Mouse (Mus musculus): ENCODE data around the gene Tmem132d. TPM values are rescaled to one million over a fixed set of nuclear protein-coding genes. Genes with fewer than 3 reads are reported as not detected.
"Not testable (repeated sequence)": the region's sequence is repeated elsewhere in the genome, so short reads cannot be mapped to it uniquely, and the experiment has no call there.

Tmem132d gene
- polyA plus RNA-seq, 1 experiment: 5.3 TPM

DNA sequence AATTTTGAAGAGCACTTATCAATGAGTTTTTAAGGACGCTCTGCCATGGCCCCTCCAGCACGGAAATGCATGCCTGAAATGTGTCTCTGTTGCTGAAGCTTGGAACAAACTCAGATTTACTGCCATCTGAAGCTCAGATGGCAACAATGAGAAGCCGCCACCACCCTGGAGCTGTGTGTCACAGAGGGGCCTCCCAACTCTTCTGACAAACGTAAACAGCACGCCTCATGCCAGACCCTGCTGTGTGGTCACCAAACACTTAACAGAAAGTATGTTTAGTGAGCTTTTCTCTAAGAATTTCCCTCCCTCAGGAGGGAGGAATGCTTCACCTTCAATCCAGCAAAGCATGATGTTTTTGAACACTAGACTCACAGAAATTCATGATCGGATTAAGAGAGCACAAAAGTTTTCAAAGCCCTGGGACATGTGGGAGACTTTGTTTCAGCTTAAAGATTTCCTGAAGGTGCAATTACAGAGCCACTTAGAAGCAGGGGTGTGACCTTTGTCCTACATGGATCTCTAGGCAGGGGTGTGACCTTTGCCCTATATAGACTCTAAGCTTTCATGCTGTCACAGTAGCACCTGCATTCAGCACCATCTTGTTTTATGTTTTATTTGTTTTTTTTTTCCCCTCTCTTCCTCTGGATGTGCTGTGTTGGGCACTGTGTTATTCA lies 453.4 kb downstream of the Tmem132d start:
- Histone ChIP-seq H3K4me3 (replicated peaks; ENCODE audit: extremely low read depth, low read depth, low read length) (no peak overlapping the region), H3K4me1 (ENCODE audit: control insufficient read depth, insufficient read depth, low read length) (no peaks in the 10 kb centered on the region)
- TF ChIP-seq CTCF (IDR thresholded peaks at IDR 0.05; ENCODE audit: insufficient read depth, low read length) (no peak), POLR2A (IDR thresholded peaks at IDR 0.05; ENCODE audit: borderline replicate concordance, extremely low read depth, low read depth, low read length) (no peak)
- WGBS: 46% methylated on average over 6 of the region's 6 CpGs
- no peak for DNase-seq

DNA sequence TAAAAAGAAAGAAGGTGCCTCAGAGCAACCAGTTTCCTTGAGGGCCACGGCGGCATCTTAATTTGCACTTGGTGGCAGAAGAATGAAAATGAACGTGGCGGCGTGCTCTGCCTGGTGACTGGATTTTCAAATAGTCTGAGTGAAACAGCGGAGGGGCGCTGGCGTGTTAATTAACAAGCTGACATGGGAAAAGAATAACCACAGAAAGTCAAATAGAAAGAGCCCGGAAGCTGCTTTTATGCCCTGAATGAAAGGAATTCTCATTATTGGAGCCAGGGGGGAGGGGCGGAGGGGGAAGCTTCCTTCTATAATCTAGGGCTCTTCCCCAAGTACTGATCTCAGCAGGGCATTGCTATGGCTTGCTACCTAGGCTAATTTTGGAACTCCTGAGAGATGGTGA lies 456.2 kb downstream of the Tmem132d start:
- TF ChIP-seq POLR2A (IDR thresholded peaks at IDR 0.05; ENCODE audit: borderline replicate concordance, extremely low read depth, low read depth, low read length) (no peak), CTCF (IDR thresholded peaks at IDR 0.05; ENCODE audit: insufficient read depth, low read length) (no peak)
- Histone ChIP-seq H3K4me1 (ENCODE audit: control insufficient read depth, insufficient read depth, low read length) (no peaks in the 10 kb centered on the region), H3K4me3 (replicated peaks; ENCODE audit: extremely low read depth, low read depth, low read length) (no peak overlapping the region)
- WGBS: 74% methylated on average over 10 of the region's 10 CpGs
- DNase-seq: no peak

DNA sequence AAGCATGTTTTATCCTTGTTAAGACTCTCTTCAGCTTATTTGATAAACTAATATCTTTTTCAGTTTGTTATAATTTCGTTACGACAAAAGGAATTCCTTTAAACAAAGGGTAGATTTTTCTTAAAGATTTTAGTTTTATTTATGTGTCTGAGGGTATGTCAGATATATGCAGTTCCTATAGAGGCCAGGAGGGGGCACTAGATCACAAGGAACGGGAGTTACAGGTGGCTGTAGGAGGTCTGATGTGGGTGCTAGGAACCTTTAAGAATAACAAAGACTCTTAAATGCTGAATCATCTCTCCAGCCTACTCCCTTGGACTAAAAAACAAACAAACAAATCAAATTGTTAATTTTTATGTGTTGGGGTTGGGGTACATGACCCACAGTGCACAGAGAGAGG lies 467.2 kb downstream of the Tmem132d start:
- DNase-seq: no peak
- WGBS: 85% methylated on average over 3 of the region's 3 CpGs
- TF ChIP-seq CTCF (IDR thresholded peaks at IDR 0.05; ENCODE audit: insufficient read depth, low read length) (no peak), POLR2A (IDR thresholded peaks at IDR 0.05; ENCODE audit: borderline replicate concordance, extremely low read depth, low read depth, low read length) (no peak)
- Histone ChIP-seq H3K4me3 (replicated peaks; ENCODE audit: extremely low read depth, low read depth, low read length) (no peak overlapping the region), H3K4me1 (ENCODE audit: control insufficient read depth, insufficient read depth, low read length) (no peaks in the 10 kb centered on the region)

DNA sequence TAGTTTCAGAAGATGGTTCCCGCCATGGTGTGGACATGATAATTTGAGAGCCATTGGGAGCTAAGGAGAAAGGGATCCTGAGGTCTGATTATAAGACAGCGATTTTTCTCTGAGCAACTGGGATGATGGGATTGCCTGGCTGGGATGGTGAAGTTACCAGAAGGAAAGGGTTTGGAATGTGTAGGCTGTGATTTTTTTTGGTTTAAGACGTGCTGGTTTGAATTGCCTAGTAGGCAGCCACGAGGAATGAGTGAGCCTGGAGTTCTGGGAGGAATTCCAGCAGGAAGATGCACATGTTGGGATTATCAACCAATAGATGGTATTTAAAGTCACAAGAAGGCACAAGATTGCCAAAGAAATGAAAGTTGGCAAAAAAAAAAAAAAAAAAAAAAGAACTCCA lies 470.2 kb downstream of the Tmem132d start:
- Histone ChIP-seq H3K4me1 (ENCODE audit: control insufficient read depth, insufficient read depth, low read length) (no peaks in the 10 kb centered on the region), H3K4me3 (replicated peaks; ENCODE audit: extremely low read depth, low read depth, low read length) (no peak overlapping the region)
- TF ChIP-seq CTCF (IDR thresholded peaks at IDR 0.05; ENCODE audit: insufficient read depth, low read length) (no peak), POLR2A (IDR thresholded peaks at IDR 0.05; ENCODE audit: borderline replicate concordance, extremely low read depth, low read depth, low read length) (no peak)
- DNase-seq: no peak
- WGBS: 83% methylated on average over 4 of the region's 4 CpGs

DNA sequence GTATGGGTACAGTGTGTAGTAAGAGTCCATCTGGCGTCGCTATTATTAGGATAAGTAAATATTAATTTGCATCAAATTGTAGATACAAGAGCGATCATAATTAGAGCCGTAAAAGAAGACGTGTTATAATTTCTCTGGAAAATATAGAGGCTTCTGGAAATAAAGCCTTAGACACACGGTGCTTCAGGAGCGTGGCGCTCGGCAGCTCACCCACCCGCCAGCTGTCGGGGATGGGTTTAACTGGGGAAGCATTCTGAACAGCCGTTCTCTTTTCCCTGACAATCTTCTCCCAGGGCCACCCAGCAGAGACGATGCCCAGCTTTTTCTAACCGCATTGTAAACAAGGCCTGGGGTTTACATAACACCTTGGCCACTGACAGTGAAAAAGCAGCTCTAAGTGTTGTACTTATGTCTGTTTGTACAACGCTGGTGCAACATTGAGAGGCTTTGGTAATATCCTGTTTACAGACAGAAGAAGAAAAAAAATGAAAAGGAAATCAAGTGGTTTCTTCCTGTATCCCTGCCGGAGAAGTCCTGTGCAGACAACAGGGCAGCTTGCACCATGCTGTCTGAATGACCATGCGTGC lies 476.3 kb downstream of the Tmem132d start:
- Histone ChIP-seq H3K4me1 (ENCODE audit: control insufficient read depth, insufficient read depth, low read length) (no peaks in the 10 kb centered on the region), H3K4me3 (replicated peaks; ENCODE audit: extremely low read depth, low read depth, low read length) (no peak overlapping the region)
- TF ChIP-seq POLR2A (IDR thresholded peaks at IDR 0.05; ENCODE audit: borderline replicate concordance, extremely low read depth, low read depth, low read length) (no peak), CTCF (IDR thresholded peaks at IDR 0.05; ENCODE audit: insufficient read depth, low read length) (no peak)
- DNase-seq: peak; percentile 14
- 44% methylated on average over 17 of the region's 17 CpGs for WGBS

- Histone ChIP-seq H3K4me3 (replicated peaks; ENCODE audit: extremely low read depth, low read depth, low read length) (no peak overlapping the region), H3K4me1 (ENCODE audit: control insufficient read depth, insufficient read depth, low read length) (no peaks in the 10 kb centered on the region)
- no peak for DNase-seq
- no peak for TF ChIP-seq CTCF (IDR thresholded peaks at IDR 0.05; ENCODE audit: insufficient read depth, low read length)
- TF ChIP-seq POLR2A (IDR thresholded peaks at IDR 0.05; ENCODE audit: borderline replicate concordance, extremely low read depth, low read depth, low read length): no peak
- 55% methylated on average over 16 of the region's 16 CpGs for WGBS
Measured at GRCm38 (mm10) chr5:127954231-127954790, 478.6 kb downstream of the Tmem132d start.

GRCm38 (mm10) chr5:127952800-127953199 lies 480.1 kb downstream of the Tmem132d start:
- 63% methylated on average over 6 of the region's 6 CpGs for WGBS
- no peak for DNase-seq
- TF ChIP-seq POLR2A (IDR thresholded peaks at IDR 0.05; ENCODE audit: borderline replicate concordance, extremely low read depth, low read depth, low read length) (no peak), CTCF (IDR thresholded peaks at IDR 0.05; ENCODE audit: insufficient read depth, low read length) (no peak)
- Histone ChIP-seq H3K4me3 (replicated peaks; ENCODE audit: extremely low read depth, low read depth, low read length) (no peak overlapping the region), H3K4me1 (ENCODE audit: control insufficient read depth, insufficient read depth, low read length) (no peaks in the 10 kb centered on the region)

- 53% methylated on average over 4 of the region's 4 CpGs for WGBS
- no peak for TF ChIP-seq POLR2A (IDR thresholded peaks at IDR 0.05; ENCODE audit: borderline replicate concordance, extremely low read depth, low read depth, low read length)
- no peak for TF ChIP-seq CTCF (IDR thresholded peaks at IDR 0.05; ENCODE audit: insufficient read depth, low read length)
- H3K4me3 ChIP-seq (replicated peaks; ENCODE audit: extremely low read depth, low read depth, low read length): no peak overlapping the region
- H3K4me1 ChIP-seq (ENCODE audit: control insufficient read depth, insufficient read depth, low read length): no peaks in the 10 kb centered on the region
- DNase-seq: no peak
Measured at GRCm38 (mm10) chr5:127950574-127950973, 482.3 kb downstream of the Tmem132d start.

GRCm38 (mm10) chr5:127947275-127947674 lies 485.6 kb downstream of the Tmem132d start:
- TF ChIP-seq CTCF (IDR thresholded peaks at IDR 0.05; ENCODE audit: insufficient read depth, low read length) (peak; percentile 78), POLR2A (IDR thresholded peaks at IDR 0.05; ENCODE audit: borderline replicate concordance, extremely low read depth, low read depth, low read length) (no peak)
- H3K4me1 ChIP-seq (ENCODE audit: control insufficient read depth, insufficient read depth, low read length): no peaks in the 10 kb centered on the region
- 19% methylated on average over 8 of the region's 8 CpGs for WGBS
- DNase-seq: peak; percentile 27
- no peak overlapping the region for H3K4me3 ChIP-seq (replicated peaks; ENCODE audit: extremely low read depth, low read depth, low read length)

DNA sequence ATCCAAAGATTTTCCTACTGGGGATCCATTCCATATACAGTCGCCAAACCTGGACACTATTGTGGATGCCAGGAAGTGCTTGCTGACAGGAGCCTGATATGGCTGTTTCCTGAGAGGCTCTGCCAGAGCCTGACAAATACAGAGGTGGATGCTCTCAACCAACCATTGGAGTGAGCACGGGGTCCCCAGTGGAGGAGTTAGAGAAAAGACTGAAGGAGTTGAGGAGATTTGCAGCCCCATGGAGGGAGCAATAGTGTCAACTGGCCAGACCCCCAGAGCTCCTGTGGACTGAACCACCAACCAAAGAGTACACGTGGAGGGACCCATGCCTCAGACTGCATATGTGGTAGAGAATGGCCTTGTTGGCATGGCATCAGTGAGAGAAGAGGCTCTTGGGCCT lies 490.7 kb downstream of the Tmem132d start:
- H3K4me3 ChIP-seq (replicated peaks; ENCODE audit: extremely low read depth, low read depth, low read length); DNase-seq; H3K4me1 ChIP-seq (ENCODE audit: control insufficient read depth, insufficient read depth, low read length): not testable (repeated sequence)
- 73% methylated on average over 3 of the region's 3 CpGs for WGBS
